Mouse (Mus musculus): Measurements from ENCODE around the gene Fli1. TPM values are rescaled to one million over a fixed set of nuclear protein-coding genes. Genes with fewer than 3 reads are reported as not detected.

Gene Fli1
- polyA plus RNA-seq, 1 experiment, result not detected

DNA sequence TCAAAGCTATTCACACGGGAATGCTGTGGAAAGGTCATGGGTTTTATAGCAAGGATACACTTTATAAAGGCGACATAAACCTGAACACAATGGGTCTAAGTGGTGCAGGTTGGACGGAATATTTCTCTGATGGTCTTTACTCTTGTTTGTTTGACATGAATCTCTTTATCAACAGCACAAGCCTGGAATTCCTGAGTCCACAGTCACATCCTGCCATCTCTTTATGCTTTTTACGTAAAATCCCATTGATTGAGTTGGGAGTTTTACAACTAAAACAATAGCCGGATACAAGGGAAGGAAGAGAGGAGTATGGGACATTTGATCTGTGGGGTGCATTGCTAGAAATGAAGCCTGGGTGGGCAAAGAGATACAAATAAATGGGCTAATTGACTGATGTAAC lies 16.9 kb downstream of the Fli1 start:
- H3ac ChIP-seq (ENCODE audit: control insufficient read depth, insufficient read length), result no peak overlapping the region
- no peaks in the 10 kb centered on the region for H3K36me3 ChIP-seq (ENCODE audit: control insufficient read depth, insufficient read depth)
- no peaks in the 10 kb centered on the region for H3K79me2 ChIP-seq (ENCODE audit: control insufficient read depth, insufficient read depth)

DNA sequence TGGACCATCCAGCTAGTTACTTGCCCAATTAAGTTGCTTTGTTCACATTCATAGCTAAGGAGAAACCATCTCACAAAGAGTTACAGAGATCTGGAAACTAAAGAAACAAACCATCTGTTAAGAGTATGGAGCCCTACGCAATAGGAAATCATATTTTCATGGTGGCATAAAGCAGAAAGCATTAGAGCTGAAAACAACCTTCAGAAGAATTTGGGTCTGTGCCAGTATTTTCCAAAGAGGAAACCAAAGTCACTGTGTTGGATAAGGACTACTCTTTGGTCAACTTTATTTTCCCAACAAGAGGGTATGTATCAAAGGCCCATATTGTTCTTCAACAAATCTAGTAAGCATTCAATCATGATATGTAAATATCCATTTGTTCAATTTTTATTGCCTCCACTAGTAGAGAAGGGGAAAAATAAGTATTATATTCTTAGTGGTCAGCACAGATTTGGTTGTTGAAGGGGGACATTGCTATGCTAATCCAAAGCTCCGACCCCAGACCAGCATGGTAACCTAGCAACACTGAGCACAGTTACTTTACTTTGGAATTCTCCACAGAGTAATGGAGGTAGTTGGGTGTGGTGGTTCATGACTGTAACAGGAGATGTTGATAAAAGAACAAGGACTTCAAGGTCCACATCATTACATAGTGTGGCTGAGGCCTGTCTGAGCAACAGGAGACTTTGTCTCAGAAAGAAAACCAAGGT lies 20.0 kb downstream of the Fli1 start:
- H3K4me2 ChIP-seq (ENCODE audit: low read depth), result no peak overlapping the region
- no peak for TF ChIP-seq MYOG (IDR thresholded peaks at IDR 0.05; ENCODE audit: control insufficient read depth in 1 of 3, insufficient read depth in 1 of 3, insufficient read length in 2 of 3, low read depth in 2 of 3)
- no peak for TF ChIP-seq POLR2A (IDR thresholded peaks at IDR 0.05; ENCODE audit: insufficient read length, low read depth)
- no peak for TF ChIP-seq CEBPB (IDR thresholded peaks at IDR 0.05; ENCODE audit: insufficient read depth, poor library complexity, severe bottlenecking)
- no peak for TF ChIP-seq TCF12 (IDR thresholded peaks at IDR 0.05; ENCODE audit: insufficient read depth, poor library complexity, severe bottlenecking)
- no peak for TF ChIP-seq E2F4 (IDR thresholded peaks at IDR 0.05; ENCODE audit: insufficient read depth)
- TF ChIP-seq USF1 (IDR thresholded peaks at IDR 0.05; ENCODE audit: low read depth), result no peak
- TF ChIP-seq TCF3 (IDR thresholded peaks at IDR 0.05; ENCODE audit: insufficient read length, low read depth), result no peak
- TF ChIP-seq POLR2AphosphoS2 (IDR thresholded peaks at IDR 0.05; ENCODE audit: insufficient read length, low read depth), result no peak
- no peak for TF ChIP-seq SRF (IDR thresholded peaks at IDR 0.05; ENCODE audit: control insufficient read depth, insufficient read length, low read depth)
- no peak for TF ChIP-seq MYOD1 (IDR thresholded peaks at IDR 0.05; ENCODE audit: control insufficient read depth in 1 of 3, insufficient read length in 2 of 3, low read depth in 2 of 3)
- peaks cover 26% of the 10 kb centered on the region for H3K27me3 ChIP-seq (ENCODE audit: control insufficient read depth, insufficient read depth, insufficient read length)
- no peaks in the 10 kb centered on the region for H3K79me2 ChIP-seq (ENCODE audit: control insufficient read depth, insufficient read depth)
- H3ac ChIP-seq (ENCODE audit: control insufficient read depth, insufficient read length), result no peak overlapping the region
- H3K36me3 ChIP-seq (ENCODE audit: control insufficient read depth, insufficient read depth), result no peaks in the 10 kb centered on the region
- H3K4me3 ChIP-seq, result no peak overlapping the region

More for the DNA sequence above, 16.9 kb downstream of the Fli1 start:
- Histone ChIP-seq H3K4me3 (no peak overlapping the region), H3K27me3 (ENCODE audit: control insufficient read depth, insufficient read depth, insufficient read length) (peaks cover 19% of the 10 kb centered on the region), H3K4me2 (ENCODE audit: low read depth) (no peak overlapping the region)
- TF ChIP-seq E2F4 (IDR thresholded peaks at IDR 0.05; ENCODE audit: insufficient read depth) (no peak), POLR2AphosphoS2 (IDR thresholded peaks at IDR 0.05; ENCODE audit: insufficient read length, low read depth) (no peak), MYOD1 (IDR thresholded peaks at IDR 0.05; ENCODE audit: control insufficient read depth in 1 of 3, insufficient read length in 2 of 3, low read depth in 2 of 3) (no peak), REST (IDR thresholded peaks at IDR 0.05; ENCODE audit: insufficient read depth, insufficient read length) (no peak), USF1 (IDR thresholded peaks at IDR 0.05; ENCODE audit: low read depth) (no peak), TCF12 (IDR thresholded peaks at IDR 0.05; ENCODE audit: insufficient read depth, poor library complexity, severe bottlenecking) (no peak), MYOG (IDR thresholded peaks at IDR 0.05; ENCODE audit: control insufficient read depth in 1 of 3, insufficient read depth in 1 of 3, insufficient read length in 2 of 3, low read depth in 2 of 3) (no peak), TCF3 (IDR thresholded peaks at IDR 0.05; ENCODE audit: insufficient read length, low read depth) (no peak), MAX (IDR thresholded peaks at IDR 0.05; ENCODE audit: low read depth) (no peak), CEBPB (IDR thresholded peaks at IDR 0.05; ENCODE audit: insufficient read depth, poor library complexity, severe bottlenecking) (no peak), POLR2A (IDR thresholded peaks at IDR 0.05; ENCODE audit: insufficient read length, low read depth) (no peak), SRF (IDR thresholded peaks at IDR 0.05; ENCODE audit: control insufficient read depth, insufficient read length, low read depth) (no peak)

DNA sequence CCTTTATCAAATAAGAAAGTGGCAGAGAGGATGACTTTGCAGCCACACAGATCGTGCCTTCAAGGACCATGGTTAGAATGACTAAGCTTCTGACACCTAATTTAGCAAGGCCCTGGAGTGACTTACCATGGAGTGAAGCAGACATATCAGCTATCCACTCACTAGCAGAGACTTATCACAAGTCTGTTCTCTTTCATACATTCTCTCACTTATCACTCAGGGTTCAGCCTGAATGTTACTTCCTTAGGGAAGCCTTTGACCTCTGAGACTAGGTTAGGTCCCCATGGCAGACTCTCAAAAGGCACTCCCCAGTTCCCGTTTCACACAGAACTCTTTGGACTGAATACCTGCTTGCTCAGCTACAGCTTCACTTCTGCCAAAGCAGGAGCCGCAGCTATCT lies 21.3 kb downstream of the Fli1 start:
- H3ac ChIP-seq (ENCODE audit: control insufficient read depth, insufficient read length), result no peak overlapping the region
- peaks cover 29% of the 10 kb centered on the region for H3K27me3 ChIP-seq (ENCODE audit: control insufficient read depth, insufficient read depth, insufficient read length)
- TF ChIP-seq POLR2AphosphoS2 (IDR thresholded peaks at IDR 0.05; ENCODE audit: insufficient read length, low read depth) (no peak), TCF3 (IDR thresholded peaks at IDR 0.05; ENCODE audit: insufficient read length, low read depth) (no peak), E2F4 (IDR thresholded peaks at IDR 0.05; ENCODE audit: insufficient read depth) (no peak), USF1 (IDR thresholded peaks at IDR 0.05; ENCODE audit: low read depth) (no peak), POLR2A (IDR thresholded peaks at IDR 0.05; ENCODE audit: insufficient read length, low read depth) (no peak), TCF12 (IDR thresholded peaks at IDR 0.05; ENCODE audit: insufficient read depth, poor library complexity, severe bottlenecking) (no peak)
- no peak overlapping the region for H3K4me2 ChIP-seq (ENCODE audit: low read depth)
- H3K36me3 ChIP-seq (ENCODE audit: control insufficient read depth, insufficient read depth), result no peaks in the 10 kb centered on the region
- no peak overlapping the region for H3K4me3 ChIP-seq
- H3K79me2 ChIP-seq (ENCODE audit: control insufficient read depth, insufficient read depth), result no peaks in the 10 kb centered on the region

DNA sequence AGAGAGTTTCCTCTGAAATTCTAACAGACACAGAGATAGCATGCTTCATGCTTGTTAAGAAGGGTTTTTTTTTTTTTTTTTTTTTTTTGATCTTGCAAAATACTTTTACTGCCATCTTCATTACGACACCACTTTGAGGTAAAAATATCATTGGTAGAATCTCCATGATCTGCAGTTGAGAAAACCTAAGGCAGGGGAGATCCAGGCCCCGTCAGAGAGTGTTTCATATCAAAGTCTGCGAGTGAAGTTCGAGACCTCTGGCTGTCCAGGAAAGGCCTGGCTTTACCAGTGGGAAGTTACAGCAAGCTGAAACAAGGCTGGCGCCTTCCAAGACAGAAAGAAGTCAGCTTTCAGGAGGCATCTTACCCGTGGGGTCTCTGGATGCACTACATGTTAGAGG lies 21.8 kb downstream of the Fli1 start:
- Histone ChIP-seq H3K27me3 (ENCODE audit: control insufficient read depth, insufficient read depth, insufficient read length) (peaks cover 33% of the 10 kb centered on the region), H3K36me3 (ENCODE audit: control insufficient read depth, insufficient read depth) (no peaks in the 10 kb centered on the region), H3K4me2 (ENCODE audit: low read depth) (no peak overlapping the region), H3K4me3 (no peak overlapping the region), H3ac (ENCODE audit: control insufficient read depth, insufficient read length) (no peak overlapping the region), H3K79me2 (ENCODE audit: control insufficient read depth, insufficient read depth) (no peaks in the 10 kb centered on the region)
- TF ChIP-seq SRF (IDR thresholded peaks at IDR 0.05; ENCODE audit: control insufficient read depth, insufficient read length, low read depth) (no peak), E2F4 (IDR thresholded peaks at IDR 0.05; ENCODE audit: insufficient read depth) (no peak), REST (IDR thresholded peaks at IDR 0.05; ENCODE audit: insufficient read depth, insufficient read length) (no peak), TCF12 (IDR thresholded peaks at IDR 0.05; ENCODE audit: insufficient read depth, poor library complexity, severe bottlenecking) (no peak), MYOD1 (IDR thresholded peaks at IDR 0.05; ENCODE audit: control insufficient read depth in 1 of 3, insufficient read length in 2 of 3, low read depth in 2 of 3) (no peak), MAX (IDR thresholded peaks at IDR 0.05; ENCODE audit: low read depth) (no peak), CEBPB (IDR thresholded peaks at IDR 0.05; ENCODE audit: insufficient read depth, poor library complexity, severe bottlenecking) (no peak), TCF3 (IDR thresholded peaks at IDR 0.05; ENCODE audit: insufficient read length, low read depth) (no peak), MYOG (IDR thresholded peaks at IDR 0.05; ENCODE audit: control insufficient read depth in 1 of 3, insufficient read depth in 1 of 3, insufficient read length in 2 of 3, low read depth in 2 of 3) (no peak), POLR2AphosphoS2 (IDR thresholded peaks at IDR 0.05; ENCODE audit: insufficient read length, low read depth) (no peak), POLR2A (IDR thresholded peaks at IDR 0.05; ENCODE audit: insufficient read length, low read depth) (no peak), USF1 (IDR thresholded peaks at IDR 0.05; ENCODE audit: low read depth) (no peak)

Measured in myocyte (in vitro differentiated cells).